Mouse (Mus musculus) ES-CJ7 (cell line): Measurements from ENCODE around the gene Rnf141.

Experiments
- DNase-seq: peaks from one replicate; pipeline ENCODE4 v3.0.0; 2011; ENCODE audit warnings: low read depth, low spot score

Gene Rnf141

GRCm38 (mm10) chr7:110834018-110834417, 10.2 kb downstream of the Rnf141 start:
- DNase-seq, result no peak

- DNase-seq, result no peak
These were observed 11.2 kb downstream of the Rnf141 start for GRCm38 (mm10) chr7:110833024-110833423.

DNA sequence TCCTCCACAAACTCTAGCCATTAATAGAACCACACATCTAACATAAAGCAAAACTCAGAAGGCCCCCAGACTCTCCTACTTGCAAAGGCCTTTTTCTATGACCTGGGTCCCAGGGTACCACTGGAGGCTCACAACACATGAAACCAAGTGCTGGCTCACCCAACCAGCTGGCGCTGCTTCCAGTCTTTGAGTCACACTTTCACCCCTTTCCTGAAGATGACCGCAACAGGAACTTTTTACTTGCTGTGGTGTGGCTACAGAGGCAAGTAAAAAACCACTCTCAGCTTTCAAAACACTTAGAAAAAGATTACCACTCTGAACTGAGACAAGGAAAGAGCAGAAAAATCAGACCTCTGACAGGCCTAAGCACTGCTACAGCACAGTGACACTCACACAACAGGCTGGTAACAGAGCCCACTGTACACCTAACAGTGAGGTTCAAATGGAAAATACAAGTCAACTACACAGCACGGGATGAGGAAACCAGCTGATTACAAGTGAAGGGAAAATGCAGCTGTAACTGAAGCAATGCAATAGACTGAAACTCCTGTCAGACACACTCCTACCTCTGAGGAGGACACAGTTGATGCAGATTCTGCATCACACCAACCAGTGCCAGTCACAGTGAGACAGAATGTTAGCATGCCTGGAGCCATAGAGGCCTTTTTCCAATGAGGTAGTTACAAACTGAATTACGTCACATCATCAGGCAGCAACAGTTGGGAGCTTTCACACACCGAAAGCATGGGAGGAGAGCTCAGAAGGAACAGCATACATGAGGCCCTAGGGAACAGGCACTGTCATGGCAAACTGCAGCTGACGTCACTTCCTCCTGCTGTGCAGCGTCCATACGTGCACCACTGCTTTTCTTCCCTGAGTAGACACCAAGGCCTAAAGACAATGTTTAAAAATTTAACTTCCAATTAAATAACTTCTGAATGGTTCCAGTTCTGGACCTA, 20.0 kb downstream of the Rnf141 start:
- DNase-seq, result no peak

DNA sequence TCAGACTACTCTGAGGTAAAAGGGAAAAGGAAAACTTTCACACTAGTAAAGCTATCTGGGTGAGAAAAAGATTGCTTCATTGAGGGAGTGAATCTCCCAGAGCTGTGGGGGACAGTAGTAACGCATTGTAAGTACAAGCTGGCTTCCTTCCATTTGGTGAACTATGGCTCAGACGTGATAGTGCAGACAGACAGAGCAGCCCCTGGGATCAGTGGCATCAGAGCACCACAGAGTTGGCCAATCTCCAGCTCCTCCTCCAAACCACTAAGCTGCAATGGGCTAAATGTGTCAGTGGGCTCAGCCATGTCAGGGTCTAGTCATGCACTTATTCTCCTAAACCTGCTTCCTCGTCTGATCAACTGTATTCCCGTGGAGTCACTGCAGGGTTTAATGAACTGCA, 20.7 kb downstream of the Rnf141 start:
- DNase-seq, result no peak

- DNase-seq, result no peak
These were observed 21.2 kb downstream of the Rnf141 start for GRCm38 (mm10) chr7:110823076-110823475.

GRCm38 (mm10) chr7:110822055-110822454, 22.2 kb downstream of the Rnf141 start:
- DNase-seq, result no peak

DNA sequence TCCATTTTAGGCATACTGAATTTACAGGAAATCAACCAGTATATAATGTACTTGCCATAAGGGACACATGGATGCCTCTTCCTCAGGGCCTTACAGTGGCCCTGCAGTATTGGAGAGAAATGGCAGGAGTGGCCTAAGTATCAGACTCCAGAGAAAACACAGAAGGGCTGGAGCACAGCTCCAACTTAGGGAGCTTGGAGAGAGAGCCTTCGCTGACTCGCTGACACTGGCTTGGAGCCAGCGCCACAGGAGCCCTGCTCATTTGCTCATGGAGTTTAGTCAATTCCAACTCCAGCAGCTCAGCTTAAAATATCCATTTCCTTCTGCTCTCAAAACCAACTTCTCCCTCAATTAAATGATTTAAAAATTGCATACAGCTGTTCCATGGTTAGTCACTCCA, 22.6 kb downstream of the Rnf141 start:
- DNase-seq, result no peak

DNA sequence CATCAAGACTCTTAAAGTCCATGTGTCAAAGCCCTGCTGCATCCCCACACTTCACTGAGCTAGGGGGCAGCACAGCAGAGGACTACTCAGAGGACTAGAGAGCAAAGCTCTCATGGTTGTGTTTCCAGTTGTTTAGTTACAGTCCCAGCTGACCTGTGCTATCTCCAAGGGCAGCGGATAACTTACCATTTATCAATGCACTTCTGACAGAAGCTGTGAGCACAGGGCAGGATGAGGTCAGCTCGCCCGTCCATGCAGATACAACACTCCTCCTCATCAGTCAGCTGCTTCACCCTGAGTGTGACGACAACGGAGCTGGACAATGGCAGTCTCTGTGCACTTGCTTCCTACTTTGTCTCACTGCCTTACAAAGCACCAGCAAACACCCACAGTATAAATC, 23.2 kb downstream of the Rnf141 start:
- no peak for DNase-seq

- DNase-seq, result no peak
These were observed 25.4 kb downstream of the Rnf141 start for GRCm38 (mm10) chr7:110818787-110819350.

GRCm38 (mm10) chr7:110818206-110818605, 26.1 kb downstream of the Rnf141 start:
- no peak for DNase-seq

DNA sequence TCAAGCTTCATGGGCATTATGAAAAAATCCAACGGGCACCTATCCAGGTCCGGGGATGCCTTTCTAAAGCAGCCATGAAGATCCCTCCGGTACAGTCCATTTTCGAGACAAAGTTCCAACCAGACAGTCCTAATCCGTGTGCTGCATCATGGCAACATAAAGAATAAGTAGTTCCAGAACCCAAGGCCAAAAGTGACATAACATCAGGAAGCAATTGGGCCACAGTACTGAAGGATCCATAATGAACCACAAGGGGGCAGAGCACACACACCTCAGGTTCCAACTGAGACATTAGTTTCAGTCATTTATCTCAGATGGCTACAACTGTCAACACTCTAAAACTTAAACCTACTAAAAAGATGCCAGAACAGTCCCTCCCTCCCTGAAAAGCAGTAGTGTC, 28.2 kb downstream of the Rnf141 start:
- peak; percentile 50 for DNase-seq

GRCm38 (mm10) chr7:110813983-110814382, 30.3 kb downstream of the Rnf141 start:
- DNase-seq, result no peak

DNA sequence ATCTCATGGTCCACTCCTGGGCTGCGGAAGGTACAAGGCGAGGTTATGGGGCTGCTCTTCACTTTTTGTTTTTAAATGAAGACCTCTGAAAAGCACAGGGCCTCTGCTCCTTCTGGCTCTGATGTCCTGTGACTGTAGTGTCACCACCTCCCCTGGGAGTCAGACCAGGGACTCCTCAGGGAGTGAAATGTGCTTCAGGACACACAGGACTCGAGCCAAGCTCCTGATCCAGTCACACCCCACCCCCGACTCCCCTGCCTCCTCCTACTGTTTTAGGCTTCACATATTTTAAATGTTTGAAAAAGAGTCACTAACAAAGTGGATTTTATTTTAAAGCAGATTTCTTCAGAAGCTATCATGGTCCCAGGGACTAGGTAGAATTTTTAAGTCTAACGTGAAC, 32.7 kb downstream of the Rnf141 start:
- no peak for DNase-seq

DNA sequence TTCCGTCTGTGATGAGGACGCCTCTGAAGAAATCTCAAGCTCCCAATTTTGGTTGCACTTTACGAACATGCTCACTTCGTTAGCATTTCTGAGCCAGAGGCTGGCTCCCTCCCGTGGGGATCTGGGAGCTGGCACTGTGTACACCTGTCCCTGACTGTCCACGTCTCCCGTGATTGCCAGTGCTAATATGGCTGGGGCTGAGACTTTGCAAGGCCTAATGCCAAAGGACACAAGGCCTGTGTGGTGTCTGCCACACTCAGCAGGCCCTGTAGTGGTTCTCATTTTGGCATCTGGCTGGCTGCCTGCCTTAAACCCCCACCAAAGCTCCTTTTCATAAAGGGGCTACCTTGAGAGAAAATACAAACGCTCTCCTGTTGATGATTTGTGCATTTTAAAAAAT, 33.3 kb downstream of the Rnf141 start:
- DNase-seq, result no peak

DNA sequence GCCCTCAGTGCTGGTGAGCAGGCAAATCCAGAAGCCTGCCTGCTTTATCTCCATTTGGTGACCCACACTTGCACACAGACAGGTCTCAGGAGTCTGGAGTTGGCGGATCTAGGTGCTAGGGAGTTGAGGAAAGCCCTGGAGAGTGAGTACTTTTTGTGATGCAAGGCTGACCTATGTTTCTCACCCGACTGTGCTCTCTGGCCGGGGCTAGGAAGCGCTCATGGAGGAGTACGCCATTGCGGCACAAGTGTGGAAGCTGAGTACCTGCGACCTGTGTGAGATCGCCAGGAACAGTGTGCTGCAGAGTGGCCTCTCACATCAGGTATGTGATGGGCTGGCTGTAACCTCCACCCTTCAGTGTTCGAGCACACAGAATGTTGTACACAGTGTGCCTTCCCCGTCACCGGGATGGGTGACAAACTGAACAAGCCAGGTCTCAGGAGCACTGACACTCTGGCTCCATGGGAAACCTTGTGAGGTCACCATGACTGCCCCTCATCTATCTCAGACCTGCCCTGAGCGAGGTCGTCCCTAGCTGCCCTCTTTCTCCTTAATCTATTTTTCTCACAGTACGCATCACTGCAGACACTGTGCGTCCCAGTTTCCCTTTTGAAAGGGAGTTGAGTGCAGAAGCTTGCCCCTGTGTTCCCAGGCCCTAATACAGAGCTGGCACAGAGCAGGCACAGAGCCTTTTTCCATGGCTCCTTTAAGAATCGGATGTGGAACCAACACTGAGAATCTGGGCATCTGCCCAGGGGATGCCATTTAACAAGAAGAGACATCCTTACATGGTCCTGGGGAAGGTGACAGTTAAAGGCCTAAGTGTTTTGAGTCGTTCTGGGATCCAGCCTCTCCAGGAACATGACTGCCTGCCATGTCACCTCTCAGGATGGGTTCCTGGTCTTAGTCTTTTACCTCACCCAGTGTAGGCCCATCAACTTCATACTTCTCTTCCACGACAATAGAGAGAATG, 34.4 kb downstream of the Rnf141 start:
- DNase-seq, result no peak

- no peak for DNase-seq
These were observed 35.3 kb downstream of the Rnf141 start for GRCm38 (mm10) chr7:110808962-110809361.

DNA sequence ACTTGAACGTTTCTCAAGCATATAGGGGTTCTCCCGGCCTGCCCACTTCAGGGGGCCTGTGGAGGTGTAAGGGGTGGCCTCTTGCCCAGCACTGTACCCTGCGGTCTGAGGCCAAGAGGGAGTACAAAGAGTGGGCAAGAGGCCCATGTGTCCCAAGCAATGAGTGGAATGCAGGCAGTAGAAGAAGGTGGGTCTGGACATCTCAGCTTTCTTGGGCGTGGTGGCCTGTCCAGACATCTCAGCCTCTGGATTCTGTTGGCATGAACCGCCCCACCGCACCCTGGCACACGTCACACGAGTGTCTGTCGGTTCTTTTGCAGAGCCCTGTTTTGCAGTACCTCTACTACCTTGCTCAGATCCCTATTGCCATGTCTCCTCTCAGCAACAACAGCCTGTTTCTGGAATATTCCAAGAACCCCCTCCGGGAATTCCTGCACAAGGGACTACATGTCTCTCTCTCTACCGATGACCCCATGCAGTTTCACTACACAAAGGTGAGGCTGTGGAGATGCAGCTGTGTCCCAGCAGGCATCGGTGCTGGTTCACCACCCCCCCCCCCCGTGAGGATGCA, 36.7 kb downstream of the Rnf141 start:
- no peak for DNase-seq

GRCm38 (mm10) chr7:110804266-110804665, 40.0 kb downstream of the Rnf141 start:
- no peak for DNase-seq

- no peak for DNase-seq
These were observed 41.1 kb downstream of the Rnf141 start for GRCm38 (mm10) chr7:110803131-110803530.

GRCm38 (mm10) chr7:110801028-110801427, 43.2 kb downstream of the Rnf141 start:
- DNase-seq, result peak; percentile 75

DNA sequence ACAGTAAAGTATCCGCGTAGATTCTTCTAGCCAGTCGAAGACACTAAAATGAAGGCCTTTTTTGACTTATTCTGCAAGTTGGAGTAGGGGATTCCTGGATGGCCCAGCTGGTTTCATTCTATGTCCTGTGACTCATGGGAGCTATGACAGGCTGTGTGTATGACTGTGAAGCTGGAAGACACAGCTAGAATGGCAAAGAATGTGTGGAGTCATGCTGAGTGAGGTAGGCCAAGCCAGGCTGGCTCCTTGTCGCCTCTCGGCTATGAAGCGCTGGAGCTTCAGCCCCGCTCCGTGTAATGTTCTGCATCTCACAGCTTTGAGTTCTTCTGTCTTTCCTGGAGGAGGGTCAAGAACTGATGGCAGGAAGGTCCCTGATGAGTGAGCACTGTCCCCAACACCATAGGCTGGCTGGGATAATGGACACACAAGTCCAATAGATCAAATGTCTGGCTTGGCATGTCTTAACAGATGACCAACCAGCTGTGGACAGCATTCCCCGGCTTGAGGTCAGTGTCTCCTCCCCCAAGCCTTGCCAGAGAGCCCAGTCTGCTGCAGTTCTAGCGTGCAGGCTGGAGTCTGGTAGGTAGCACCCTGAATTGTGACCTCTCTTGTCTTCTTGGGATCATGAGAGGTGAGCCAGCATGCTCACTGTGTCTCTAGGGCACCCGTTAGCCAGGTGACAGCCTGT, 46.4 kb downstream of the Rnf141 start:
- DNase-seq, result no peak
